Mouse (Mus musculus) liver, embryonic 15.5 days (tissue): Measurements from ENCODE around the gene Gucy1b1. TPM values are rescaled to one million over a fixed set of nuclear protein-coding genes. Genes with fewer than 3 reads are reported as not detected.

Source experiments
- ATAC-seq: fragments of 200-750 bp; cut with Nextera tagmentation; 2 replicates; pipeline ENCODE4 v1.8.0; 2017; ENCODE audit warnings: moderate number of reproducible peaks, mild to moderate bottlenecking, moderate library complexity; ENCODE audit not compliant: insufficient read depth
- H3K27ac ChIP-seq: fragments of 300-500 bp; sonication (generic); replicated peaks from 2 replicates; pipeline ENCODE4 v1.5.1; 2015; ENCODE audit warnings: mild to moderate bottlenecking, inconsistent platforms
- H3K27me3 ChIP-seq: fragments of 300-500 bp; sonication (generic); 2 replicates; pipeline ENCODE4 v1.6.1; 2015; ENCODE audit warnings: mild to moderate bottlenecking, inconsistent platforms
- H3K36me3 ChIP-seq: fragments of 300-500 bp; sonication (generic); replicated peaks from 2 replicates; pipeline ENCODE4 v1.6.1; 2015; ENCODE audit warnings: moderate library complexity, mild to moderate bottlenecking, inconsistent platforms
- H3K4me1 ChIP-seq: fragments of 300-500 bp; sonication (generic); replicated peaks from 2 replicates; pipeline ENCODE4 v1.6.1; 2015; ENCODE audit warnings: inconsistent platforms
- H3K4me2 ChIP-seq: fragments of 300-500 bp; sonication (generic); 2 replicates; pipeline ENCODE4 v1.6.1; 2015; ENCODE audit warnings: moderate library complexity, mild to moderate bottlenecking, inconsistent platforms
- H3K4me3 ChIP-seq: fragments of 300-500 bp; sonication (generic); replicated peaks from 2 replicates; pipeline ENCODE4 v1.5.1; 2015; ENCODE audit warnings: mild to moderate bottlenecking, inconsistent platforms
- H3K9ac ChIP-seq: fragments of 300-500 bp; sonication (generic); 2 replicates; pipeline ENCODE4 v1.6.1; 2015; ENCODE audit warnings: moderate library complexity, mild to moderate bottlenecking, inconsistent platforms
- H3K9me3 ChIP-seq: fragments of 300-500 bp; sonication (generic); replicated peaks from 2 replicates; pipeline ENCODE4 v1.6.1; 2016; ENCODE audit warnings: inconsistent platforms
- WGBS: fragments of 180-500 bp; shearing (Covaris S2); methylation state at CpG from one replicate; pipeline ENCODE4 v1.1.7; 2015; ENCODE audit warnings: mixed read lengths; ENCODE audit not compliant: insufficient replicate concordance; 5-methylcytosine and 5-hydroxymethylcytosine counted together
- polyA plus RNA-seq: library from polyadenylated mRNA; unstranded; fragments of >200 nt; fragmentation: Nextera tagmentation; extraction: Ambion mirVana; gene quantifications from 2 replicates; pipeline ENCODE4 v1.2.1, GENCODE M21; 2015

Gucy1b1 gene
- polyA plus RNA-seq, 1 experiment from 2014 or later: 6.7 TPM

- no peaks in the 10 kb centered on the region for H3K4me1 ChIP-seq
- no peaks in the 10 kb centered on the region for H3K36me3 ChIP-seq
- H3K9me3 ChIP-seq: no peaks in the 10 kb centered on the region
- H3K4me3 ChIP-seq: no peak overlapping the region
- H3K27ac ChIP-seq: no peak overlapping the region
- H3K9ac ChIP-seq: no peak overlapping the region
- no peak overlapping the region for H3K4me2 ChIP-seq
- WGBS: 29% methylated on average over 5 of the region's 5 CpGs
- H3K27me3 ChIP-seq: no peaks in the 10 kb centered on the region
- ATAC-seq: no peak
These were observed 17.3 kb downstream of the Gucy1b1 start for GRCm38 (mm10) chr3:82057201-82057600.

GRCm38 (mm10) chr3:82054283-82054974, 20.1 kb downstream of the Gucy1b1 start:
- Histone ChIP-seq H3K4me1 (no peaks in the 10 kb centered on the region), H3K9me3 (no peaks in the 10 kb centered on the region), H3K27ac (no peak overlapping the region), H3K9ac (no peak overlapping the region), H3K27me3 (no peaks in the 10 kb centered on the region), H3K4me3 (no peak overlapping the region), H3K4me2 (no peak overlapping the region), H3K36me3 (no peaks in the 10 kb centered on the region)
- ATAC-seq: no peak
- WGBS: 37% methylated on average over 5 of the region's 5 CpGs

- no peak overlapping the region for H3K27ac ChIP-seq
- no peaks in the 10 kb centered on the region for H3K36me3 ChIP-seq
- H3K4me2 ChIP-seq: no peak overlapping the region
- H3K4me3 ChIP-seq: no peak overlapping the region
- no peaks in the 10 kb centered on the region for H3K4me1 ChIP-seq
- H3K9me3 ChIP-seq: no peaks in the 10 kb centered on the region
- WGBS: 45% methylated on average over 2 of the region's 2 CpGs
- H3K9ac ChIP-seq: no peak overlapping the region
- no peaks in the 10 kb centered on the region for H3K27me3 ChIP-seq
- ATAC-seq: no peak
These were observed 22.5 kb downstream of the Gucy1b1 start for GRCm38 (mm10) chr3:82052029-82052428.

GRCm38 (mm10) chr3:82051468-82051867, 23.0 kb downstream of the Gucy1b1 start:
- Histone ChIP-seq H3K27me3 (no peaks in the 10 kb centered on the region), H3K4me3 (no peak overlapping the region), H3K4me2 (no peak overlapping the region), H3K9me3 (no peaks in the 10 kb centered on the region), H3K4me1 (no peaks in the 10 kb centered on the region), H3K9ac (no peak overlapping the region), H3K27ac (no peak overlapping the region), H3K36me3 (no peaks in the 10 kb centered on the region)
- no peak for ATAC-seq

- no peak overlapping the region for H3K4me3 ChIP-seq
- ATAC-seq: no peak
- no peak overlapping the region for H3K9ac ChIP-seq
- H3K27ac ChIP-seq: no peak overlapping the region
- H3K36me3 ChIP-seq: no peaks in the 10 kb centered on the region
- H3K9me3 ChIP-seq: no peaks in the 10 kb centered on the region
- no peaks in the 10 kb centered on the region for H3K27me3 ChIP-seq
- 58% methylated on average over 7 of the region's 7 CpGs for WGBS
- H3K4me2 ChIP-seq: no peak overlapping the region
- no peaks in the 10 kb centered on the region for H3K4me1 ChIP-seq
These were observed 25.8 kb downstream of the Gucy1b1 start for GRCm38 (mm10) chr3:82048681-82049080.

- Histone ChIP-seq H3K4me1 (no peaks in the 10 kb centered on the region), H3K4me3 (no peak overlapping the region), H3K9me3 (no peaks in the 10 kb centered on the region), H3K36me3 (no peaks in the 10 kb centered on the region), H3K27ac (no peak overlapping the region), H3K27me3 (no peaks in the 10 kb centered on the region), H3K9ac (no peak overlapping the region), H3K4me2 (no peak overlapping the region)
- ATAC-seq: no peak
- WGBS: 62% methylated on average over 4 of the region's 4 CpGs
These were observed 26.4 kb downstream of the Gucy1b1 start for GRCm38 (mm10) chr3:82048078-82048477.

GRCm38 (mm10) chr3:82047100-82047753, 27.3 kb downstream of the Gucy1b1 start:
- H3K9ac ChIP-seq: no peak overlapping the region
- no peak for ATAC-seq
- H3K36me3 ChIP-seq: no peaks in the 10 kb centered on the region
- no peak overlapping the region for H3K27ac ChIP-seq
- no peaks in the 10 kb centered on the region for H3K27me3 ChIP-seq
- H3K9me3 ChIP-seq: no peaks in the 10 kb centered on the region
- WGBS: 29% methylated on average over 8 of the region's 8 CpGs
- no peaks in the 10 kb centered on the region for H3K4me1 ChIP-seq
- H3K4me3 ChIP-seq: no peak overlapping the region
- H3K4me2 ChIP-seq: no peak overlapping the region

- H3K4me2 ChIP-seq: no peak overlapping the region
- no peak overlapping the region for H3K9ac ChIP-seq
- WGBS: 66% methylated on average over 8 of the region's 8 CpGs
- H3K27me3 ChIP-seq: no peaks in the 10 kb centered on the region
- H3K4me3 ChIP-seq: no peak overlapping the region
- H3K36me3 ChIP-seq: no peaks in the 10 kb centered on the region
- no peak overlapping the region for H3K27ac ChIP-seq
- no peaks in the 10 kb centered on the region for H3K9me3 ChIP-seq
- no peak for ATAC-seq
- no peaks in the 10 kb centered on the region for H3K4me1 ChIP-seq
These were observed 28.4 kb downstream of the Gucy1b1 start for GRCm38 (mm10) chr3:82046087-82046486.

GRCm38 (mm10) chr3:82044902-82045301, 29.6 kb downstream of the Gucy1b1 start:
- Histone ChIP-seq H3K4me2 (no peak overlapping the region), H3K36me3 (no peaks in the 10 kb centered on the region), H3K27ac (no peak overlapping the region), H3K4me1 (no peaks in the 10 kb centered on the region), H3K4me3 (no peak overlapping the region), H3K27me3 (no peaks in the 10 kb centered on the region), H3K9me3 (no peaks in the 10 kb centered on the region), H3K9ac (no peak overlapping the region)
- WGBS: 69% methylated on average over 5 of the region's 5 CpGs
- ATAC-seq: no peak

GRCm38 (mm10) chr3:82043676-82044075, 30.8 kb downstream of the Gucy1b1 start:
- Histone ChIP-seq H3K36me3 (no peaks in the 10 kb centered on the region), H3K9ac (no peak overlapping the region), H3K4me1 (no peaks in the 10 kb centered on the region), H3K9me3 (no peaks in the 10 kb centered on the region), H3K27me3 (no peaks in the 10 kb centered on the region), H3K27ac (no peak overlapping the region), H3K4me2 (no peak overlapping the region), H3K4me3 (no peak overlapping the region)
- ATAC-seq: no peak
- 73% methylated on average over 6 of the region's 6 CpGs for WGBS

- 55% methylated on average over 2 of the region's 2 CpGs for WGBS
- no peaks in the 10 kb centered on the region for H3K9me3 ChIP-seq
- H3K4me2 ChIP-seq: no peak overlapping the region
- no peak for ATAC-seq
- no peaks in the 10 kb centered on the region for H3K27me3 ChIP-seq
- no peak overlapping the region for H3K9ac ChIP-seq
- no peaks in the 10 kb centered on the region for H3K4me1 ChIP-seq
- H3K4me3 ChIP-seq: no peak overlapping the region
- H3K36me3 ChIP-seq: no peaks in the 10 kb centered on the region
- no peak overlapping the region for H3K27ac ChIP-seq
These were observed 38.0 kb downstream of the Gucy1b1 start for GRCm38 (mm10) chr3:82036262-82037044.
